14 mouse cellular contexts compared by ENCODE assay signal in the genomic region with DNA sequence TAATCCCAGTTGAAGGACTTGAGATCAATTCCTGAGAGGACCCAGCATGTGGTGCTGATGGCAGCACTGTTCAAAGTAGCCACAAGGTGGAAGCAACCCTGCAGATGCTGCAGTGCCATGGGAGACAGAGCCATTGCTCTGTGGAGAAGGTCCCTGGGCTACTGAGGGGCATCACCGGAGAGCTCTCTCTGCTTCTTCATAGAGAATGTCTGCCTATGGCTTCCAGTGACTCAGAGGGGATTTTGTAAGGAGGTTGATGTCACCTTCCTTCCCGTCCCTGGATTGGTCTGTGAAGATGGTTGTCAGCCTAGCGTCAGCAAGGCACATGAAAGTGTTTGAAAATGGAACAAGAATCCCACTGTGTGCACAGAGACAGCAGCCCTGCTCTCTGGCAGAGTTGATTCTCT. TPM values are rescaled to one million over a fixed set of nuclear protein-coding genes. Genes with fewer than 3 reads are reported as not detected.
DNase-seq lines count a peak whose midpoint lies in the region; ATAC-seq and TF ChIP-seq lines count a peak whose summit lies in the region.
"Not testable (repeated sequence)": the region's sequence is repeated elsewhere in the genome, so short reads cannot be mapped to it uniquely, and the experiment has no call there.
"Had no signal": no experiment of that assay in that cellular context is flagged by ENCODE, and none has a peak within 500 bp of the region (broad histone marks: within the 10 kb centered on the region; RNA-seq: fewer than 3 reads in every experiment).

No protein-coding gene starts in this region.

- H3K4me1 ChIP-seq in intestine, embryonic 15.5 days (replicated peaks); liver, embryonic 12.5 days; stomach, embryonic 14.5 days (ENCODE audit: control insufficient read depth, insufficient read depth, low read length): not testable (repeated sequence)

- H3K36me3 ChIP-seq in C2C12 (ENCODE audit: control insufficient read depth, insufficient read depth); intestine, embryonic 15.5 days; liver, embryonic 12.5 days; stomach, embryonic 14.5 days (ENCODE audit: control insufficient read depth, insufficient read depth, low read length): not testable (repeated sequence)

- TF ChIP-seq CTCF in C2C12 (IDR thresholded peaks at IDR 0.05; ENCODE audit: control insufficient read depth, insufficient read depth, insufficient read length) = peak; percentile 2

- ATAC-seq in erythroblast, adult 5-6 weeks (replicated peaks; ENCODE audit: low FRiP score, poor library complexity, severe bottlenecking) = peak; percentile 51
- peak; percentile 65 for ATAC-seq in intestine, embryonic 15.5 days
- not testable (repeated sequence) for ATAC-seq in liver, embryonic 12.5 days; stomach, embryonic 14.5 days (ENCODE audit: insufficient number of reproducible peaks, insufficient read depth, low FRiP score, low read depth)
- peak; percentile 53 for ATAC-seq in megakaryocyte, adult 5-6 weeks (ENCODE audit: poor library complexity, severe bottlenecking)

- H3K4me3 ChIP-seq in C2C12 (ENCODE audit: insufficient read depth, poor library complexity, severe bottlenecking); intestine, embryonic 15.5 days (replicated peaks); liver, embryonic 12.5 days; stomach, embryonic 14.5 days (ENCODE audit: low read depth, low read length): not testable (repeated sequence)

- WGBS in intestine, embryonic 15.5 days = 73% methylated on average over 3 of the region's 3 CpGs
- WGBS in liver, embryonic 12.5 days (ENCODE audit: insufficient replicate concordance) = 42% methylated on average over 3 of the region's 3 CpGs
- 54% methylated on average over 3 of the region's 3 CpGs for WGBS in stomach, embryonic 14.5 days

- not testable (repeated sequence) for H3K79me2 ChIP-seq in C2C12 (ENCODE audit: control insufficient read depth, insufficient read depth)

- peak; percentile 24 for DNase-seq in adrenal gland, postnatal 14 days
- DNase-seq in kidney, postnatal 14 days = peak; percentile 33

- H3K9ac ChIP-seq in intestine, embryonic 15.5 days; liver, embryonic 12.5 days; stomach, embryonic 14.5 days (replicated peaks; ENCODE audit: low read depth, low read length): not testable (repeated sequence)

- H3K9me3 ChIP-seq in intestine, embryonic 15.5 days; liver, embryonic 12.5 days (replicated peaks); stomach, embryonic 14.5 days (ENCODE audit: control insufficient read depth, low read depth, low read length): not testable (repeated sequence)

- H3ac ChIP-seq in C2C12 (ENCODE audit: control insufficient read depth, insufficient read length, low read depth) = not testable (repeated sequence)

- peak overlapping the region; percentile 87 for H3K27ac ChIP-seq in intestine, embryonic 15.5 days
- H3K27ac ChIP-seq in liver, embryonic 12.5 days = peak overlapping the region; percentile 51; the same call in 1 of the 2 replicates
- peak overlapping the region; percentile 87; the same call in 1 of the 2 replicates for H3K27ac ChIP-seq in stomach, embryonic 14.5 days (ENCODE audit: low read length)

- H3K27me3 ChIP-seq in C2C12 (ENCODE audit: control insufficient read depth, insufficient read depth, insufficient read length); intestine, embryonic 15.5 days (replicated peaks); liver, embryonic 12.5 days (replicated peaks); stomach, embryonic 14.5 days (ENCODE audit: control insufficient read depth, insufficient read depth, low read length): not testable (repeated sequence)

- H3K4me2 ChIP-seq in intestine, embryonic 15.5 days (replicated peaks) = peak overlapping the region; percentile 49; the same call in 1 of the 2 replicates
- not testable (repeated sequence) for H3K4me2 ChIP-seq in liver, embryonic 12.5 days; stomach, embryonic 14.5 days (replicated peaks; ENCODE audit: low read depth, low read length)

- not testable (repeated sequence) for H3K79me3 ChIP-seq in C2C12 (ENCODE audit: low read depth)

RNA-seq across cellular contexts. Expression of a gene that starts 0.6 kb away (rescaled TPM):
- not detected for polyA plus RNA-seq in C2C12 (2012; fragmentation: generic; extraction: Trizol)
- 1.9 and 2.6 TPM in 2 replicates for total RNA-seq in adrenal gland, postnatal 14 days (2021)
- total RNA-seq in erythroblast, adult 5-6 weeks (2015; ENCODE audit: low replicate concordance) = 7.1 and 15.5 TPM in 2 replicates
- total RNA-seq in erythroblast, adult 5-6 weeks (2017; ENCODE audit: low replicate concordance) = 9.9 and 11.0 TPM in 2 replicates
- 49.1 and 49.8 TPM in 2 replicates for polyA plus RNA-seq in intestine, embryonic 15.5 days (2015; fragmentation: Nextera tagmentation; extraction: Ambion mirVana)
- 1.1 and 1.2 TPM in 2 replicates for polyA plus RNA-seq in liver, embryonic 12.5 days (2016; fragmentation: Nextera tagmentation; extraction: Ambion mirVana)
- 120 and 121 TPM in 2 replicates for total RNA-seq in megakaryocyte, adult 5-6 weeks (2015)
- total RNA-seq in megakaryocyte, adult 5-6 weeks (2017) = 178 and 196 TPM in 2 replicates
- 3.0 and 4.7 TPM in 2 replicates for polyA plus RNA-seq in stomach, embryonic 14.5 days (2014; fragmentation: Nextera tagmentation; extraction: Ambion mirVana)

RNA-seq across cellular contexts. Expression of a gene that starts 6.7 kb away (rescaled TPM):
- not detected for polyA plus RNA-seq in C2C12 (2012; fragmentation: generic; extraction: Trizol)
- not detected in 2 replicates for total RNA-seq in adrenal gland, postnatal 14 days (2021)
- not detected in 2 replicates for total RNA-seq in erythroblast, adult 5-6 weeks (2015; ENCODE audit: low replicate concordance)
- not detected in 2 replicates for total RNA-seq in erythroblast, adult 5-6 weeks (2017; ENCODE audit: low replicate concordance)
- polyA plus RNA-seq in intestine, embryonic 15.5 days (2015; fragmentation: Nextera tagmentation; extraction: Ambion mirVana) = not detected in 2 replicates
- polyA plus RNA-seq in liver, embryonic 12.5 days (2016; fragmentation: Nextera tagmentation; extraction: Ambion mirVana) = not detected in 2 replicates
- total RNA-seq in megakaryocyte, adult 5-6 weeks (2015) = not detected in 2 replicates
- not detected in 2 replicates for total RNA-seq in megakaryocyte, adult 5-6 weeks (2017)
- polyA plus RNA-seq in stomach, embryonic 14.5 days (2014; fragmentation: Nextera tagmentation; extraction: Ambion mirVana) = not detected in 2 replicates
- total RNA-seq: adrenal gland, adult 18-20 months; gastrocnemius, adult 8-10 months; left cerebral cortex, adult 18-20 months had no signal
- polyA plus RNA-seq: forebrain, embryonic 13.5 days; heart, embryonic 13.5 days; hindbrain, embryonic 15.5 days had no signal

RNA-seq across cellular contexts. Expression of a gene that starts 8.8 kb away (rescaled TPM):
- polyA plus RNA-seq in C2C12 (2012; fragmentation: generic; extraction: Trizol) = not detected
- total RNA-seq in adrenal gland, postnatal 14 days (2021) = 5.3 and 11.5 TPM in 2 replicates
- not detected in 2 replicates for total RNA-seq in erythroblast, adult 5-6 weeks (2015; ENCODE audit: low replicate concordance)
- total RNA-seq in erythroblast, adult 5-6 weeks (2017; ENCODE audit: low replicate concordance) = not detected in 2 replicates
- 0.29 and 0.36 TPM in 2 replicates for polyA plus RNA-seq in intestine, embryonic 15.5 days (2015; fragmentation: Nextera tagmentation; extraction: Ambion mirVana)
- polyA plus RNA-seq in liver, embryonic 12.5 days (2016; fragmentation: Nextera tagmentation; extraction: Ambion mirVana) = 0.42 and 0.67 TPM in 2 replicates
- 3.7 and 6.3 TPM in 2 replicates for total RNA-seq in megakaryocyte, adult 5-6 weeks (2015)
- 4.6 and 6.1 TPM in 2 replicates for total RNA-seq in megakaryocyte, adult 5-6 weeks (2017)
- 2.0 and 3.0 TPM in 2 replicates for polyA plus RNA-seq in stomach, embryonic 14.5 days (2014; fragmentation: Nextera tagmentation; extraction: Ambion mirVana)
- polyA plus RNA-seq: heart, embryonic 13.5 days had no signal

RNA-seq across cellular contexts. Expression of a gene that starts 23.7 kb away (rescaled TPM):
- polyA plus RNA-seq in C2C12 (2012; fragmentation: generic; extraction: Trizol) = not detected
- total RNA-seq in adrenal gland, postnatal 14 days (2021) = 0.30 and 5.9 TPM in 2 replicates
- total RNA-seq in erythroblast, adult 5-6 weeks (2015; ENCODE audit: low replicate concordance) = not detected in 2 replicates
- total RNA-seq in erythroblast, adult 5-6 weeks (2017; ENCODE audit: low replicate concordance) = 2.4 TPM in 1 of 2 replicates, not detected in the other
- polyA plus RNA-seq in intestine, embryonic 15.5 days (2015; fragmentation: Nextera tagmentation; extraction: Ambion mirVana) = 5.6 and 8.0 TPM in 2 replicates
- 0.10 and 0.14 TPM in 2 replicates for polyA plus RNA-seq in liver, embryonic 12.5 days (2016; fragmentation: Nextera tagmentation; extraction: Ambion mirVana)
- not detected in 2 replicates for total RNA-seq in megakaryocyte, adult 5-6 weeks (2015)
- total RNA-seq in megakaryocyte, adult 5-6 weeks (2017) = not detected in 2 replicates
- polyA plus RNA-seq in stomach, embryonic 14.5 days (2014; fragmentation: Nextera tagmentation; extraction: Ambion mirVana) = 0.46 and 0.67 TPM in 2 replicates
- total RNA-seq: adrenal gland, adult 18-20 months; gastrocnemius, adult 8-10 months; left cerebral cortex, adult 18-20 months had no signal
- polyA plus RNA-seq: forebrain, embryonic 13.5 days; heart, embryonic 13.5 days; hindbrain, embryonic 15.5 days had no signal

RNA-seq across cellular contexts. Expression of a gene that starts 39.1 kb away (rescaled TPM):
- not detected for polyA plus RNA-seq in C2C12 (2012; fragmentation: generic; extraction: Trizol)
- total RNA-seq in adrenal gland, postnatal 14 days (2021) = 1.4 TPM in 1 of 2 replicates, not detected in the other
- total RNA-seq in erythroblast, adult 5-6 weeks (2015; ENCODE audit: low replicate concordance) = not detected in 2 replicates
- not detected in 2 replicates for total RNA-seq in erythroblast, adult 5-6 weeks (2017; ENCODE audit: low replicate concordance)
- not detected in 2 replicates for polyA plus RNA-seq in intestine, embryonic 15.5 days (2015; fragmentation: Nextera tagmentation; extraction: Ambion mirVana)
- polyA plus RNA-seq in liver, embryonic 12.5 days (2016; fragmentation: Nextera tagmentation; extraction: Ambion mirVana) = not detected in 2 replicates
- not detected in 2 replicates for total RNA-seq in megakaryocyte, adult 5-6 weeks (2015)
- not detected in 2 replicates for total RNA-seq in megakaryocyte, adult 5-6 weeks (2017)
- polyA plus RNA-seq in stomach, embryonic 14.5 days (2014; fragmentation: Nextera tagmentation; extraction: Ambion mirVana) = not detected in 2 replicates
- total RNA-seq: gastrocnemius, adult 8-10 months; left cerebral cortex, adult 18-20 months had no signal
- polyA plus RNA-seq: forebrain, embryonic 13.5 days; heart, embryonic 13.5 days; hindbrain, embryonic 15.5 days had no signal
